Mouse (Mus musculus): Measurements from ENCODE around the gene Gm20683. TPM values are rescaled to one million over a fixed set of nuclear protein-coding genes. Genes with fewer than 3 reads are reported as not detected.

Gm20683 gene
- polyA plus RNA-seq (2014; fragmentation: Illumina TruSeq; extraction: RNeasy Lipid Tissue Mini Kit (QIAGEN cat#74804); ENCODE audit: low read depth, low replicate concordance): 4.1 TPM

GRCm38 (mm10) chr17:25841117-25841880 is at the start of gene Gm20683:
Gene Gm20683 (minus strand): TSS chr17:25841763.

GRCm38 (mm10) chr17:25880196-25880910 is 38.8 kb upstream of the Gm20683 start, which contains the start of gene Wfikkn1:
Gene Wfikkn1 (minus strand): TSS chr17:25880858.

GRCm38 (mm10) chr17:25874721-25875170 is 33.2 kb upstream of the Gm20683 start, which contains the start of gene Mettl26:
Gene Mettl26 (plus strand): TSS chr17:25875074.

DNA sequence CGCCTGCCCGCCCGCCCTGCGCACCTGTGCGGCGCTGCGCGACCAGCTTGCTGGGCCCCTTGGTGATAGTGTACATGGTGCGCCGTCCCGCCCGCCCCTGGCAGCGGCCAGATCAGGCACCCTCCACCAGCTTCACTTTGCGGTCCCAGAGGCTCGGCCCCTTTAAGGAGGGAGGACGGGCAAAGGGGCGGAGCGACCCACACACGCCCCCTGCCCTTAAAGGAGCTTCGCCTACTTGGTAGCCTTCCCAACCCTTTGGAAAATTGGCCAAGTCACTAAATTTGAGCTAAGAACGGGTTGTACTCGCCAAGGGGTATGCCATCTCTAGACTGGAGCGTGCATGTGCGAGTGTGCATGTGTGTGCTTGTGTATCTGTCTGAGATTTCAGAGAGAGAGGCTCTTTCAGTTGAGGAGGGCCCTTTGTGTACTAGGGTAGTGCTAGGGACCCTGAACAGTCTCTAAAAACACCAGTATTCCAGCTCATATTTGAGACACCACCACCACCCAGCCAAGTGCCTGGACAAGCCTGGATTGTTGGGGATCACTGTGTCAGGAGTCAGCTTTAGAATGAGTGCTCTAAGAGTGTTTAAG is 27.1 kb upstream of the Gm20683 start, which contains the start of gene Mcrip2:
TSS of gene Mcrip2 (minus strand) at position 164 of the 591 bp plus-strand sequence.

DNA sequence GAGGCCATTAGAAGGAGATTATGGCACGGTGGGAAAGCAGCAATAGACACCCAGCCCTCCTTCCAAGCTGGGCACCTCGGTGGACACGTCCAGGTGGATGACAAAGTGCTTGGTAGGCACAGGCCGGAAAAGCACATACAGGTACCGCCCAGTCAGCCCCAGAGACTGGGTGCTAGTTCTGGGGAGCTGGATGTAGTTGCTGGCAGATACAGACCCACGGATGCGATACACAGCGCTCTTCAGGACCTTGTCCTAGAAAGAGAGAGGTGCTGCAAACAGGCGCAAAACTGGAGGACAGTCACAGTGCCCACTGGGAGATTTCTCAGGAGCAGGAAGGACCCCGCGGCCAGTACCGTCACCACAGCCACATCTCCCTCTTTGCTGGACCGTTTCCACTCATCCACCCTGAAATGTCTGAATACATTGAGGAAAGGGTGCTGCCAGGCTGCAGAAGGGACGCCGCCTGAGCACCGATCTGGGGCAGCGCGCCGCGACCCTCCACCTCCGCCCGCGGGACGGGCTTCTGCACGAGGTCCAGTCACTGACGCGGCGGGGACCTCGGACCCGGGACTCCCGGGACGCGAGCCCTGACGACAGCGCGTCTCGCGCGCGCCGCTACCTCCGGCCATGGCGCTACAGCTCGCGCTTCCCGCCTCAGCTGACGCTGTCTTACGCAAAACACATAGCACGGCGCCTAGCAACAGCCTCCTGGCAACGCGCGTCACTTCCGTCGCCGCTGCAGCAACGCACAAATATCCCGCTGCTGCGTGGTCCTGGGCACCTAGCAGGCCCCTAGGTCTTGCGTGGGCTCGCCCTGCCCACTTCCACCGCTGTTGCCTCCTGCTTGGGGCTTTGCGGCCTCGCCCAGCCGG is 19.5 kb upstream of the Gm20683 start, which contains the start of gene Wdr90:
TSS of gene Wdr90 (minus strand) at position 670 of the 872 bp plus-strand sequence.

GRCm38 (mm10) chr17:25844396-25844901 is 2.9 kb upstream of the Gm20683 start, which contains the start of gene Rhot2:
Gene Rhot2 (minus strand): TSS chr17:25844851.

DNA sequence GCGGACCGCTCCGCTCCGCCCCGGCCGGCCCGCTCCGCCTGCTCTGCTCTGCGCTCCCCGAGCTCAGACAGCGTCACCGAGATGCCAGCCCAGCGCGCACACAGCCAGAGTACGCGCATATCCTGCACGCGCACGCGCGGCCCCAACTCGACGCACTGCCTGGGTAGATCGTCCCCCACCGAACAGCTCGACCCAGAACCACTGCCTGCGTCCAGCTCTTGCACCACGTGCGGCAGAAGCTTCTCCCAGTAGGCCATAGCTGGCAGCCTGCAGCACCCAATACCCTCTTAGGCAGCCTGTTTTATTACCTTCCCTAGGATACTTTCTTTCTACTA is 4.5 kb downstream of the Gm20683 start, which contains the start of gene Rhbdl1:
TSS of gene Rhbdl1 (minus strand) at position 220 of the 335 bp plus-strand sequence.

GRCm38 (mm10) chr17:25833291-25833663 is 8.3 kb downstream of the Gm20683 start, which contains the start of gene Stub1:
Gene Stub1 (minus strand): TSS chr17:25833404.

DNA sequence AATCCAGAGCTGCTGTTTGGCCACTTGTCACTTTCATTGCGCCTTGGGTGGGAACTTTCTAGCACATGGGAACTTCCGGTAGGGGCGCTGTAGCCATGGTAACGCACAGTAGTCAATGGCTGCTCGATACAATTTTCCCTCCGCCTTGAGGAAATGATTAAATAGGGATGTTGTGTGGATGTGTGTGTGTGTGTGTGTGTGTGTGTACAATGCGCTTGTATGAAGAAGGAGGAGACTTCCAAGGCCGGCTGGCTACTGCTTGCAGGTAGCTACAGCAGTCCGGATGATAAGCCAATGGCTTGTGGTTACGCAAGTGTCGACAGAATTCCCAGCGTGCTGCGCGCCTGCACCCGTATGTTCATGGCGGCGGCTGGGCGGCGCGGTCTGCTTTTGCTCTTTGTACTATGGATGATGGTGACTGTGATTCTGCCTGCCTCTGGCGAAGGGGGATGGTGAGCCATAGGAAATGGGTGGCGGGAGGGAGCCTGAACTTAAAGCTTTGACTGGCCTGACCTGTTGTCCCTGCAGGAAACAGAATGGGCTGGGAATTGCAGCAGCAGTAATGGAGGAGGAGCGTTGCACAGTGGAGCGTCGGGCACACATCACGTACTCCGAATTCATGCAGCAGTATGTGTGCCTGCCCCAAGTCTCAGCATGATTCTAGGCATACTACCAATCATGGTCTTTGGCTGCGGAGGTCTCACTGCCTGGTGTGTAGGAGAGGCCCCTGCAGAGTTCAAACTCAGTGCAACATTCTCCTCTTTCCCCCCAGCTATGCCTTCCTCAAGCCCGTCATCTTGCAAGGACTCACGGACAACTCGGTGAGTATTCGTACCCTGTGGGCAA is 12.6 kb downstream of the Gm20683 start, which contains the start of gene Jmjd8:
TSS of gene Jmjd8 (plus strand) at position 156 of the 846 bp plus-strand sequence.

DNA sequence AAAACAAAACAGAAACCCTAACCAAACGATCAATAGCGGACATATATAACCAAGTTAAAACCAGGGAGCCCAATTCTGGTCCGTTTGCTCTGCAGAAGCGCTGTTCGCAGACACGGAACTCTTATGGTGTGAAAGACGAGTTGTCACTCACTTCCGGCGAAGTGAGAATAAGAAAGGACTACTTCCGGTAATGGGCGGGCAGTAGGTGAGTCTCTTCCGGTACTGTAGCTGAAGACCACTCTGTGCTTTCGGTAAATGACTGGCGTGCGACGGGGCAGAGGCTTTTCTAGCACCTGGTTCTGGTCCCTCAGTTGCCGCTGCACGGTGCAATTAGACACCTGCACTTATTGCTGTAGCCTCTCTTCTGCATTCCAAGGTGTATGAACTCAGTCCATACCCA is 18.1 kb downstream of the Gm20683 start, which contains the start of gene Wdr24:
TSS of gene Wdr24 (plus strand) at position 176 of the 400 bp plus-strand sequence.

GRCm38 (mm10) chr17:25808789-25809605 is 32.6 kb downstream of the Gm20683 start, which contains the start of gene Fbxl16:
Gene Fbxl16 (plus strand): TSS chr17:25809085.

DNA sequence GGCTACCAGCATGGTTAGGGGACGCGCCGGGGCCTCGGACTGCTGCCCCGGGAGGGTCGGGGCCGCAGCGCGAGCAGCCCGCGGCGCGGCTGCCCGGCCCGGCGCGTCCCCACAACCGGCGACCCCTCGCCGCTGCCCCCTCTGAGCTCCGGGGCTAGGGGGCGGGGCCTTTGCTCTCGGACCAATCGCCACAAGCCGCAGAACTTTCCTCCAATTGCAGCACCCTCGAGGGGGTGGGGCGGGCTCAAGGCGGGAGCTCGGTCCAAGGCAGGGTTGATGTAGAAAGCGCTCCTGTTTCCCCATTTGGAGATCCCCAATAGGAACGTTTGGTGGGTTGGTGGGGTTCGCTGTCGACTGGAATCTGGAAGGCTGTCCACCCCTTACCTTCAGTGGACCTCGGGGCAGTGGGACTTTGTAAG is 44.6 kb downstream of the Gm20683 start, which contains the start of gene Metrn:
TSS of gene Metrn (minus strand) at position 186 of the 419 bp plus-strand sequence.

DNA sequence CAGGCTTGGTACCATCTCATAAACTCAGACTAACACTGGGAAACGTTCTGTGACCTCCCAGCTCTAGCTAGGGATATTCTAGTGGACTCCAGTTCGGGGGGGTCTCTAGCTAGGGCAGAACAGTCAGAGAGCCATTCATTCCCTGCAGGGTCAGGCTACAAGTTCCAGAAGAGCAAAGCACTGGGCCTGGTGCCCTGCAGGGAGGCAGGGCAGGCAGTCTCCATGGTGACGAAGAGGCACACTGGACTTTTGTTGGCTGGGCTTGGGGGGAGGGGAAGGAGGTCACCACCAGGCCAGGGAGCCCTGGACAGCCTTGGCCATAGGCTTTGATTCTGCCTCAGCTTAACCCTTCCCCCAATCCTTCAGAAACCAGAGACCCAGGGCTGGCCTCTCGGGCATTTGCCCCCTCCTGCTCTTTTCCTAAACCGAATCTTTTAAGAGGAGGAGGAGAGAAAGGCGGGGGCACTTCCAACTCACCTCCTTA is 45.9 kb downstream of the Gm20683 start, which contains the start of gene AC134908.4:
TSS of gene AC134908.4 (minus strand) at position 51 of the 484 bp plus-strand sequence.

DNA sequence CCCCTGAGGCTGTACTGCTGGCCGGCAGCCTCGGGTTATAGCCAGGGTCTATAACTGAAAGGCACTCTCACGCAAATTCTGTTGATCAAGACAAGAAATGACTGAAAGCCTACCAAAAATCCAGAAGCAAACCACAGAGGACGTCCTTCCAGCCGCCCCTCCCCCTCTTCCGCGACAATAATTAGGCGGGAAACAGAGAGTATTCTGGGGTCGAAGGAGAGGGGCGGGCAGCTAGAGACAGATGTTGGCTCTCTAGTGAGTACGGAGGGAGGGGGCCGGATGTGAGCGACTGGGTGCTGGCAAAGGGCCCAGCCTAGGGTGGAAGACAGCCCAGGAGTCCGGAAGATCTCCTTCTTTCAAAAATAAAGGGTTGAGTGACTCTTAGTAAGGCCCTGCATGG is 48.9 kb downstream of the Gm20683 start, which contains the start of gene Fam173a:
TSS of gene Fam173a (minus strand) at position 287 of the 400 bp plus-strand sequence.

GRCm38 (mm10) chr17:25786280-25786679 is 55.3 kb downstream of the Gm20683 start, which contains the start of gene Ccdc78:
Gene Ccdc78 (plus strand): TSS chr17:25786580.

DNA sequence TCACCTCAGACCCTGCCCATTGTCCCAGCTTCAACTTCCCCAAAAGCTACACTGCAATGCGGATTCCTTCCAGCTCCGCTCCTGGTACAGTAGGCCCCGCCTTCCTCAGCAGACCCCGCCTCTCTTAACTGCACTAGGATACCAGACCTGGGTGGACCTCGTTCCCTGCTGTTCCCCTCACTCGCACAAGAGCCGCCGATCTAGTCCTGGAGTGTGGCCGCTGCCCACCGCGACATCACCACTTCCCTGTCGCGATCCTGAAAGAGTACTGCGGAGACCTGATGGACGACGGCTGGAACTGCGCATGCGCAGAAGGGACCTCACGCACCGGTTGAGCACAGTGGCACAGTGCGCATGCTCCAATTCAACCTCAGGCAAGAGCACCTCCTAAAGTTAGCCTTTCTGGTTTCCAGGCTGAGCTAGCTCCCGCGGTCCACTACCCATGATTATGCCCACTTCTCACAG is 56.2 kb downstream of the Gm20683 start, which contains the start of gene Haghl:
TSS of gene Haghl (minus strand) at position 393 of the 465 bp plus-strand sequence.

All from heart, adult 10 weeks (tissue).